Mouse (Mus musculus) midbrain, embryonic 14.5 days (tissue): ENCODE data around the gene Pigq. TPM values are rescaled to one million over a fixed set of nuclear protein-coding genes. Genes with fewer than 3 reads are reported as not detected.

Experiments used
- ATAC-seq: fragments of 200-750 bp; cut with Nextera tagmentation; 2 replicates; pipeline ENCODE4 v1.8.0; 2017; ENCODE audit warnings: moderate number of reproducible peaks, moderate library complexity; ENCODE audit not compliant: low FRiP score, low TSS enrichment
- DNase-seq: peaks from one replicate; pipeline ENCODE4 v3.0.0-alpha.2; 2015
- H3K27ac ChIP-seq: fragments of 300-500 bp; sonication (generic); replicated peaks from 2 replicates; pipeline ENCODE4 v1.5.1; 2014; ENCODE audit warnings: mild to moderate bottlenecking, low read depth, low read length, moderate library complexity
- H3K27me3 ChIP-seq: fragments of 300-500 bp; sonication (generic); 2 replicates; pipeline ENCODE4 v1.6.1; 2014; ENCODE audit warnings: low read length, control low read depth, mixed read lengths; ENCODE audit not compliant: control insufficient read depth, insufficient read depth
- H3K36me3 ChIP-seq: fragments of 300-500 bp; sonication (generic); 2 replicates; pipeline ENCODE4 v1.6.1; 2014; ENCODE audit warnings: low read length, control low read depth; ENCODE audit not compliant: control insufficient read depth, insufficient read depth
- H3K4me1 ChIP-seq: fragments of 300-500 bp; sonication (generic); 2 replicates; pipeline ENCODE4 v1.6.1; 2014; ENCODE audit warnings: mild to moderate bottlenecking, antibody characterized with exemption, low read length, control low read depth; ENCODE audit not compliant: control insufficient read depth, insufficient read depth
- H3K4me2 ChIP-seq: fragments of 300-500 bp; sonication (generic); 2 replicates; pipeline ENCODE4 v1.6.1; 2014; ENCODE audit warnings: mild to moderate bottlenecking, low read length, moderate library complexity
- H3K4me3 ChIP-seq: fragments of 300-500 bp; sonication (generic); replicated peaks from 2 replicates; pipeline ENCODE4 v1.5.1; 2014; ENCODE audit warnings: low read depth, low read length
- H3K9ac ChIP-seq: fragments of 300-500 bp; sonication (generic); replicated peaks from 2 replicates; pipeline ENCODE4 v1.6.1; 2014; ENCODE audit warnings: mild to moderate bottlenecking, low read length, moderate library complexity
- H3K9me3 ChIP-seq: fragments of 300-500 bp; sonication (generic); 2 replicates; pipeline ENCODE4 v1.6.1; 2016; ENCODE audit warnings: low read length, control low read depth, mixed read lengths; ENCODE audit not compliant: control insufficient read depth
- WGBS: fragments of 180-500 bp; shearing (Covaris S2); extraction: QIAGEN DNeasy Blood & Tissue Kit; methylation state at CpG from one replicate; pipeline ENCODE4 v1.1.7; 2014; 5-methylcytosine and 5-hydroxymethylcytosine counted together
- polyA plus RNA-seq: library from polyadenylated mRNA; unstranded; fragments of >200 nt; fragmentation: Nextera tagmentation; extraction: Ambion mirVana; gene quantifications from 2 replicates; pipeline ENCODE4 v1.2.1, GENCODE M21; 2014

Gene Pigq
- polyA plus RNA-seq, 1 experiment from 2014 or later = 57.9 TPM

DNA sequence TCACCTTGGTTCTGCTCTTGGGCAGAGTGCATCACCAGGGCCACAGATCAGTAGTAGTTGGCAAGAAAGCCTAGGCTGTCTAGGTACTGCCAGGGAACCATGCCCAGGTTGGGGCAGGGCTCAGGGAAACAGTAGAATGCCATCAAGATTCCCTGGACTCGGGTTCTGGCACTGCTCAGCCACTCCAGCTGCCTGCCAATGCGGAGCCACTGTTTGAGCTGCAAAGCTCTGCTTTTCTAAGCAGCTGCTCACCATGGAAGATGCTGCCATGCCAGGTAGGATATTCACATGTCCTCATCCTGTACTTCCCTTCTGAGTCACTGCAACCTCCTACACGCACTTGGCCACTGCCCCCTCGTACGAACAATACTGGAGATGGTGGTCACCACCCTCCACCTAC is 36.1 kb upstream of the Pigq start:
- no peak for ATAC-seq

GRCm38 (mm10) chr17:25979829-25980738 is 35.3 kb upstream of the Pigq start:
- H3K9ac ChIP-seq = no peak overlapping the region
- no peak overlapping the region for H3K4me3 ChIP-seq
- no peaks in the 10 kb centered on the region for H3K36me3 ChIP-seq
- peaks cover 15% of the 10 kb centered on the region for H3K4me1 ChIP-seq
- no peak overlapping the region for H3K27ac ChIP-seq
- WGBS = 96% methylated on average over 5 of the region's 5 CpGs
- no peaks in the 10 kb centered on the region for H3K27me3 ChIP-seq
- H3K4me2 ChIP-seq = no peak overlapping the region
- no peaks in the 10 kb centered on the region for H3K9me3 ChIP-seq
- no peak for DNase-seq
- no peak for ATAC-seq

More for the DNA sequence above, 36.1 kb upstream of the Pigq start:
- no peaks in the 10 kb centered on the region for H3K27me3 ChIP-seq
- H3K9ac ChIP-seq = no peak overlapping the region
- no peaks in the 10 kb centered on the region for H3K9me3 ChIP-seq
- H3K27ac ChIP-seq = no peak overlapping the region
- H3K36me3 ChIP-seq = no peaks in the 10 kb centered on the region
- peaks cover 15% of the 10 kb centered on the region for H3K4me1 ChIP-seq
- WGBS = 95% methylated on average over 5 of the region's 5 CpGs
- H3K4me2 ChIP-seq = no peak overlapping the region
- no peak overlapping the region for H3K4me3 ChIP-seq
- no peak for DNase-seq

- Histone ChIP-seq H3K4me3 (no peak overlapping the region), H3K36me3 (peaks cover 9% of the 10 kb centered on the region; the same call in 1 of the 2 replicates), H3K9me3 (no peaks in the 10 kb centered on the region), H3K27me3 (no peaks in the 10 kb centered on the region), H3K4me2 (no peak overlapping the region), H3K9ac (no peak overlapping the region), H3K4me1 (no peaks in the 10 kb centered on the region), H3K27ac (no peak overlapping the region)
- ATAC-seq (no peak), DNase-seq (no peak)
- WGBS = 82% methylated on average over 4 of the region's 4 CpGs
Observed at GRCm38 (mm10) chr17:25970954-25971707, 26.4 kb upstream of the Pigq start.

- Histone ChIP-seq H3K27me3 (no peaks in the 10 kb centered on the region), H3K4me1 (no peaks in the 10 kb centered on the region), H3K36me3 (peaks cover 9% of the 10 kb centered on the region; the same call in 1 of the 2 replicates), H3K9ac (no peak overlapping the region), H3K4me2 (no peak overlapping the region), H3K9me3 (no peaks in the 10 kb centered on the region), H3K27ac (no peak overlapping the region), H3K4me3 (no peak overlapping the region)
- ATAC-seq (no peak), DNase-seq (no peak)
- WGBS = 88% methylated on average over 9 of the region's 9 CpGs
Observed at GRCm38 (mm10) chr17:25970448-25970847, 25.7 kb upstream of the Pigq start.

DNA sequence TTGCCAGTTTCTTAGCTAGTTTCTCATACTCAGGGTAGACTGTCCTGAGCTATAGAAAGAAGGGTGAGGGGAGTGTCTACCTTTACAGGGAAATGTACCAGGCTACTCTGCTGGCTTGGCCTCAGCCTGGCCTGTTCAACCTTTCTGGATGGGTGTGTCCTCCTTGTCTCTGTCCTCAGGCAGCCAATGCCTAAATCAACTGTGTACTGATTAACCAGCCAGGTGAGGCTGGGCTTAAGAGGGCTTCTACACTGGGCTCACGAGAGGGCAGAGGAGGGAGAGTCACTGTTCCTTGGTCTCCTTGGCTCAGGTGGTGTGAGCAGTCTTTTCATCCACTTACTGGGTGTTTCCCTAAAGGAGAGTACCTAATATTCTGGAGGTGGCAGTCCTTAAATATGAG is 23.4 kb upstream of the Pigq start:
- H3K9ac ChIP-seq = no peak overlapping the region
- H3K27me3 ChIP-seq = no peaks in the 10 kb centered on the region
- H3K27ac ChIP-seq = no peak overlapping the region
- DNase-seq (no peak), ATAC-seq (no peak)
- H3K4me1 ChIP-seq = no peaks in the 10 kb centered on the region
- H3K9me3 ChIP-seq = no peaks in the 10 kb centered on the region
- no peak overlapping the region for H3K4me2 ChIP-seq
- no peak overlapping the region for H3K4me3 ChIP-seq
- peaks cover 29% of the 10 kb centered on the region for H3K36me3 ChIP-seq
- 96% methylated on average over 1 of the region's 1 CpGs for whole genome bisulfite sequencing

- WGBS = 83% methylated on average over 3 of the region's 3 CpGs
- no peak overlapping the region for H3K27ac ChIP-seq
- ATAC-seq = no peak
Observed at GRCm38 (mm10) chr17:25967652-25968051, 22.9 kb upstream of the Pigq start.

DNA sequence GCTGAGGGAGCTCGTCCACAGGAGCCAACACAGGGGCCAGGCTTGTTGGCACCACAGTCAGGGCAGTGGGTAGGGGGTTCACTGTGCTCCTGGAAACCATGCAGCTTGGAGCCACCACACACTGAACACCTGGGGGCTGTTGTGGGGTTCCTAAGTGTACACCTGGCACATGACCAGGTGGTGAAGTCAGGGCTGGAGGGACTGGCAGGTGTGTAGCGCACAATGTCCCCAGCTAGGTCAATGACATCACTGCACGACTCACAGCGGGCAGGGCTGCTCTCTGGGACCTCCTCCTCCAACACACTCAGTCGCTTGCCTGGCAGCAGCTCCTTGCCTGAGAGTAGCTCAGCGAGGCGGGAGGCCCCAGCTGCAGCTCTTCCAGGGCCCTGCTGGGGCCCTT is 19.5 kb upstream of the Pigq start:
- no peak overlapping the region for H3K27ac ChIP-seq
- WGBS = 86% methylated on average over 7 of the region's 7 CpGs
- no peak overlapping the region for H3K4me2 ChIP-seq

More at GRCm38 (mm10) chr17:25967652-25968051, 22.9 kb upstream of the Pigq start:
- peaks cover 32% of the 10 kb centered on the region for H3K36me3 ChIP-seq
- H3K4me1 ChIP-seq = no peaks in the 10 kb centered on the region
- no peaks in the 10 kb centered on the region for H3K27me3 ChIP-seq
- DNase-seq = no peak
- no peaks in the 10 kb centered on the region for H3K9me3 ChIP-seq
- no peak overlapping the region for H3K4me3 ChIP-seq
- no peak overlapping the region for H3K9ac ChIP-seq
- H3K4me2 ChIP-seq = no peak overlapping the region

GRCm38 (mm10) chr17:25962413-25962905 is 17.7 kb upstream of the Pigq start:
- Histone ChIP-seq H3K9me3 (no peaks in the 10 kb centered on the region), H3K4me3 (no peak overlapping the region), H3K4me1 (no peaks in the 10 kb centered on the region), H3K36me3 (peaks cover 62% of the 10 kb centered on the region), H3K9ac (no peak overlapping the region), H3K27ac (no peak overlapping the region), H3K4me2 (no peak overlapping the region), H3K27me3 (no peaks in the 10 kb centered on the region)
- ATAC-seq (no peak), DNase-seq (no peak)
- 94% methylated on average over 7 of the region's 7 CpGs for WGBS

More for the DNA sequence above, 19.5 kb upstream of the Pigq start:
- Histone ChIP-seq H3K9me3 (no peaks in the 10 kb centered on the region), H3K4me1 (no peaks in the 10 kb centered on the region), H3K36me3 (peaks cover 49% of the 10 kb centered on the region), H3K9ac (no peak overlapping the region), H3K27me3 (no peaks in the 10 kb centered on the region), H3K4me3 (no peak overlapping the region)
- DNase-seq (no peak), ATAC-seq (no peak)
